Mouse (Mus musculus): Measurements from ENCODE around the gene Spry1. TPM values are rescaled to one million over a fixed set of nuclear protein-coding genes. Genes with fewer than 3 reads are reported as not detected.
"Not testable (repeated sequence)": the region's sequence is repeated elsewhere in the genome, so short reads cannot be mapped to it uniquely, and the experiment has no call there.

Gene Spry1
- 10 to 100 TPM in 1 of 2 experiments, 1 to 10 TPM in 1; 9.7 to 10.8 TPM for total RNA-seq (2021)
- long read RNA-seq, transcript Spry1-203 (3 exons, 2,451 nt), result major isoform, 11 of 20 reads
- long read RNA-seq, partial matches to known transcripts, result 0 of 20 reads
- long read RNA-seq, other reads (novel, unspliced or antisense), result 2 of 20 reads

GRCm38 (mm10) chr3:37639690-37640089, at the start of gene Spry1:
TSS of gene Spry1 (plus strand) at chr3:37639947.
- DNase-seq (ENCODE audit: low spot score in 2 of 2), result peak; percentile 93 to 98

GRCm38 (mm10) chr3:37595721-37596120, 44.0 kb upstream of the Spry1 start:
- no peak for DNase-seq (ENCODE audit: low spot score in 2 of 2)

- no peak for DNase-seq (ENCODE audit: low spot score in 2 of 2)
These were observed 43.2 kb upstream of the Spry1 start for GRCm38 (mm10) chr3:37596519-37596918.

GRCm38 (mm10) chr3:37597200-37597599, 42.5 kb upstream of the Spry1 start:
- DNase-seq (ENCODE audit: low spot score in 2 of 2), result no peak

- not testable (repeated sequence) for DNase-seq (ENCODE audit: low spot score in 2 of 2)
These were observed 40.1 kb upstream of the Spry1 start for GRCm38 (mm10) chr3:37599641-37600040.

GRCm38 (mm10) chr3:37602356-37602755, 37.4 kb upstream of the Spry1 start:
- DNase-seq (ENCODE audit: low spot score in 2 of 2), result no peak

GRCm38 (mm10) chr3:37602890-37603289, 36.9 kb upstream of the Spry1 start:
- DNase-seq (ENCODE audit: low spot score in 2 of 2), result no peak

GRCm38 (mm10) chr3:37603541-37603940, 36.2 kb upstream of the Spry1 start:
- no peak for DNase-seq (ENCODE audit: low spot score in 2 of 2)

GRCm38 (mm10) chr3:37604976-37605875, 34.5 kb upstream of the Spry1 start:
- DNase-seq (ENCODE audit: low spot score in 2 of 2), result no peak

GRCm38 (mm10) chr3:37605876-37606238, 33.9 kb upstream of the Spry1 start:
- DNase-seq (ENCODE audit: low spot score in 2 of 2), result peak in 1 of 2 experiments; percentile 59

GRCm38 (mm10) chr3:37608926-37609325, 30.8 kb upstream of the Spry1 start:
- no peak for DNase-seq (ENCODE audit: low spot score in 2 of 2)

- DNase-seq (ENCODE audit: low spot score in 2 of 2), result no peak
These were observed 29.1 kb upstream of the Spry1 start for GRCm38 (mm10) chr3:37610670-37611069.

GRCm38 (mm10) chr3:37613722-37614121, 26.0 kb upstream of the Spry1 start:
- DNase-seq (ENCODE audit: low spot score in 2 of 2), result no peak

- no peak for DNase-seq (ENCODE audit: low spot score in 2 of 2)
These were observed 24.7 kb upstream of the Spry1 start for GRCm38 (mm10) chr3:37614878-37615650.

GRCm38 (mm10) chr3:37616586-37617547, 22.9 kb upstream of the Spry1 start:
- DNase-seq (ENCODE audit: low spot score in 2 of 2), result no peak

GRCm38 (mm10) chr3:37632246-37632645, 7.5 kb upstream of the Spry1 start:
- DNase-seq (ENCODE audit: low spot score in 2 of 2), result no peak

- no peak for DNase-seq (ENCODE audit: low spot score in 2 of 2)
These were observed 7.0 kb upstream of the Spry1 start for GRCm38 (mm10) chr3:37632751-37633150.

- peak in 1 of 2 experiments; percentile 31 for DNase-seq (ENCODE audit: low spot score in 2 of 2)
These were observed 5.1 kb upstream of the Spry1 start for GRCm38 (mm10) chr3:37634648-37635047.

- DNase-seq (ENCODE audit: low spot score in 2 of 2), result no peak
These were observed 2.8 kb upstream of the Spry1 start for GRCm38 (mm10) chr3:37636921-37637320.

GRCm38 (mm10) chr3:37640162-37640721, 495 bp downstream of the Spry1 start:
- peak in 1 of 2 experiments; percentile 48 for DNase-seq (ENCODE audit: low spot score in 2 of 2)
